Mouse (Mus musculus): ENCODE data around the gene Gm4869.

GRCm38 (mm10) chr5:140402640-140403270 is 42.7 kb upstream of the Gm4869 start:
- TF ChIP-seq POLR2A (IDR thresholded peaks at IDR 0.05; ENCODE audit: borderline replicate concordance, extremely low read depth, insufficient read depth, insufficient read length, poor library complexity, severe bottlenecking), result no peak
- TF ChIP-seq CTCF (IDR thresholded peaks at IDR 0.05; ENCODE audit: borderline replicate concordance, extremely low read depth, insufficient read depth, insufficient read length), result no peak
